Mouse (Mus musculus): Measurements from ENCODE around the gene Crispld2.

DNA sequence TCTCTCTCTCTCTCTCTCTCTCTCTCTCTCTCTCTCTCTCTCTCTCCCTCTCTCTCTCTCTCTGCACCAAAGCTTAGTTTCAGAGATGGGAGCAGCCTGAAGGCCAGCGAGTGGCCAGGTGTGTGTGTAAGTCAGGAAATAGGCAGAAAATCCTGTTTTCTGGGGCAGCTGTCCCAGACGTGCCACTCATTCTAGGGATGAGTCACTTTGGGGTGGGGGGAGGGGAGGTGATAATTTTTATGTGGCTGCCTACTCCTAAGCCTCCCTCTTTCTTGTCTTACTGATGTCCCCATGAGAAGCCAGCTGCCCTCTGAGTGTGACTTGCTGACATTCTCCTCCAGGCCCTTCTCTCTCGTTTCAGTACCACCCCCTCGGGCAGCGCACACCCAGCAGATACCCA, 6.1 kb upstream of the Crispld2 start:
- TF ChIP-seq CTCF (IDR thresholded peaks at IDR 0.05; ENCODE audit: borderline replicate concordance, extremely low read depth, insufficient read depth, insufficient read length) (no peak), POLR2A (IDR thresholded peaks at IDR 0.05; ENCODE audit: borderline replicate concordance, extremely low read depth, insufficient read depth, insufficient read length, poor library complexity, severe bottlenecking) (no peak)
